Mouse (Mus musculus) intestine, embryonic 15.5 days (tissue): ENCODE measurements around the gene Ccpg1. TPM values are rescaled to one million over a fixed set of nuclear protein-coding genes. Genes with fewer than 3 reads are reported as not detected.

Experiments
- ATAC-seq: fragments of 200-750 bp; cut with Nextera tagmentation; 2 replicates; pipeline ENCODE4 v1.8.0; 2017; ENCODE audit warnings: moderate TSS enrichment, moderate library complexity
- H3K27ac ChIP-seq: fragments of 300-500 bp; sonication (generic); 2 replicates; pipeline ENCODE4 v1.5.1; 2015; ENCODE audit warnings: mild to moderate bottlenecking, inconsistent platforms
- H3K27me3 ChIP-seq: fragments of 300-500 bp; sonication (generic); replicated peaks from 2 replicates; pipeline ENCODE4 v1.6.1; 2015; ENCODE audit warnings: inconsistent platforms
- H3K36me3 ChIP-seq: fragments of 300-500 bp; sonication (generic); 2 replicates; pipeline ENCODE4 v1.6.1; 2015; ENCODE audit warnings: inconsistent platforms
- H3K4me1 ChIP-seq: fragments of 300-500 bp; sonication (generic); replicated peaks from 2 replicates; pipeline ENCODE4 v1.6.1; 2015; ENCODE audit warnings: inconsistent platforms
- H3K4me2 ChIP-seq: fragments of 300-500 bp; sonication (generic); replicated peaks from 2 replicates; pipeline ENCODE4 v1.6.1; 2015; ENCODE audit warnings: mild to moderate bottlenecking, inconsistent platforms
- H3K4me3 ChIP-seq: fragments of 300-500 bp; sonication (generic); replicated peaks from 2 replicates; pipeline ENCODE4 v1.5.1; 2015; ENCODE audit warnings: inconsistent platforms
- H3K9ac ChIP-seq: fragments of 300-500 bp; sonication (generic); 2 replicates; pipeline ENCODE4 v1.6.1; 2015; ENCODE audit warnings: inconsistent platforms
- H3K9me3 ChIP-seq: fragments of 300-500 bp; sonication (generic); 2 replicates; pipeline ENCODE4 v1.6.1; 2016; ENCODE audit warnings: inconsistent platforms
- WGBS: fragments of 180-500 bp; shearing (Covaris S2); methylation state at CpG from one replicate; pipeline ENCODE4 v1.1.7; 2015; 5-methylcytosine and 5-hydroxymethylcytosine counted together
- polyA plus RNA-seq: library from polyadenylated mRNA; unstranded; fragments of >200 nt; fragmentation: Nextera tagmentation; extraction: Ambion mirVana; gene quantifications from 2 replicates; pipeline ENCODE4 v1.2.1, GENCODE M21; 2015

Ccpg1 gene
- polyA plus RNA-seq, 1 experiment from 2014 or later, result 25.0 TPM

GRCm38 (mm10) chr9:73030443-73030842 is 45.2 kb downstream of the Ccpg1 start:
- Histone ChIP-seq H3K4me2 (no peak overlapping the region), H3K4me3 (no peak overlapping the region), H3K9me3 (no peaks in the 10 kb centered on the region), H3K9ac (no peak overlapping the region), H3K4me1 (no peaks in the 10 kb centered on the region), H3K27ac (no peak overlapping the region), H3K36me3 (peaks cover 5% of the 10 kb centered on the region), H3K27me3 (no peaks in the 10 kb centered on the region)
- no peak for ATAC-seq
- WGBS, result 90% methylated on average over 1 of the region's 1 CpGs

GRCm38 (mm10) chr9:73031421-73031820 is 46.2 kb downstream of the Ccpg1 start:
- Histone ChIP-seq H3K4me2 (no peak overlapping the region), H3K27me3 (no peaks in the 10 kb centered on the region), H3K4me3 (no peak overlapping the region), H3K9ac (no peak overlapping the region), H3K9me3 (no peaks in the 10 kb centered on the region), H3K36me3 (peaks cover 5% of the 10 kb centered on the region), H3K27ac (no peak overlapping the region), H3K4me1 (no peaks in the 10 kb centered on the region)
- WGBS, result 66% methylated on average over 4 of the region's 4 CpGs
- no peak for ATAC-seq

- Histone ChIP-seq H3K4me1 (no peaks in the 10 kb centered on the region), H3K9ac (no peak overlapping the region), H3K4me2 (no peak overlapping the region), H3K36me3 (peaks cover 5% of the 10 kb centered on the region), H3K4me3 (no peak overlapping the region), H3K27me3 (no peaks in the 10 kb centered on the region), H3K27ac (no peak overlapping the region), H3K9me3 (no peaks in the 10 kb centered on the region)
- WGBS, result 97% methylated on average over 1 of the region's 1 CpGs
- ATAC-seq, result no peak
Measured at GRCm38 (mm10) chr9:73033406-73033805, 48.2 kb downstream of the Ccpg1 start.

GRCm38 (mm10) chr9:73039222-73039945 is 54.2 kb downstream of the Ccpg1 start:
- WGBS, result under 1% methylated on average over 49 of the region's 49 CpGs
- H3K9me3 ChIP-seq, result no peaks in the 10 kb centered on the region
- peak overlapping the region; percentile 71 for H3K9ac ChIP-seq
- peak overlapping the region; percentile 72 for H3K27ac ChIP-seq
- ATAC-seq, result peak; percentile 89
- peaks cover 17% of the 10 kb centered on the region for H3K4me1 ChIP-seq
- H3K27me3 ChIP-seq, result no peaks in the 10 kb centered on the region
- H3K4me3 ChIP-seq, result peak overlapping the region; percentile 60
- no peaks in the 10 kb centered on the region for H3K36me3 ChIP-seq
- peak overlapping the region; percentile 75 for H3K4me2 ChIP-seq

GRCm38 (mm10) chr9:73040080-73040479 is 54.9 kb downstream of the Ccpg1 start, which contains the start of gene Pigb:
Pigb (minus strand) TSS chr9:73040378.
- peak within 1 kb of the TSS; percentile 71 for H3K9ac ChIP-seq
- H3K4me2 ChIP-seq, result peak within 1 kb of the TSS; percentile 75
- no peaks in the 10 kb centered on the region for H3K9me3 ChIP-seq
- H3K4me3 ChIP-seq, result peak within 1 kb of the TSS; percentile 60
- peak within 1 kb of the TSS; percentile 72 for H3K27ac ChIP-seq
- WGBS, result 29% methylated on average over 6 of the region's 6 CpGs
- no peak for ATAC-seq
- no peaks in the 10 kb centered on the region for H3K36me3 ChIP-seq
- peaks cover 19% of the 10 kb centered on the region for H3K4me1 ChIP-seq
- H3K27me3 ChIP-seq, result no peaks in the 10 kb centered on the region

- WGBS, result under 1% methylated on average over 41 of the region's 41 CpGs
- Histone ChIP-seq H3K27me3 (no peaks in the 10 kb centered on the region), H3K4me3 (peak within 1 kb of the TSS; percentile 49), H3K36me3 (no peaks in the 10 kb centered on the region), H3K27ac (0 out of 2 replicates have a peak within 1 kb of the TSS, but pooled peaks have one; percentile 4), H3K9ac (peak within 1 kb of the TSS; percentile 48), H3K4me2 (peak within 1 kb of the TSS; percentile 90), H3K4me1 (peaks cover 19% of the 10 kb centered on the region), H3K9me3 (no peaks in the 10 kb centered on the region)
- peak; percentile 66 for ATAC-seq
Measured at GRCm38 (mm10) chr9:73044146-73045079, 59.2 kb downstream of the Ccpg1 start, which contains the start of gene Rab27a. Rab27a (plus strand) TSS chr9:73044854.

GRCm38 (mm10) chr9:73045204-73045603 is 60.0 kb downstream of the Ccpg1 start:
- peak overlapping the region; percentile 90 for H3K4me2 ChIP-seq
- H3K4me1 ChIP-seq, result peaks cover 17% of the 10 kb centered on the region
- 14% methylated on average over 7 of the region's 7 CpGs for WGBS
- ATAC-seq, result no peak
- no peaks in the 10 kb centered on the region for H3K27me3 ChIP-seq
- H3K4me3 ChIP-seq, result peak overlapping the region; percentile 49
- peak overlapping the region; percentile 48 for H3K9ac ChIP-seq
- 0 out of 2 replicates have a peak overlapping the region, but pooled peaks have one; percentile 4 for H3K27ac ChIP-seq
- no peaks in the 10 kb centered on the region for H3K36me3 ChIP-seq
- H3K9me3 ChIP-seq, result no peaks in the 10 kb centered on the region

- Histone ChIP-seq H3K36me3 (no peaks in the 10 kb centered on the region), H3K4me2 (peak overlapping the region; percentile 90), H3K4me1 (peaks cover 11% of the 10 kb centered on the region), H3K27ac (no peak overlapping the region), H3K27me3 (no peaks in the 10 kb centered on the region), H3K9ac (peak overlapping the region; percentile 48; the same call in 1 of the 2 replicates), H3K9me3 (no peaks in the 10 kb centered on the region), H3K4me3 (peak overlapping the region; percentile 49)
- 65% methylated on average over 10 of the region's 10 CpGs for WGBS
- no peak for ATAC-seq
Measured at GRCm38 (mm10) chr9:73045711-73046110, 60.5 kb downstream of the Ccpg1 start.

- ATAC-seq, result no peak
- H3K36me3 ChIP-seq, result no peaks in the 10 kb centered on the region
- no peaks in the 10 kb centered on the region for H3K9me3 ChIP-seq
- no peaks in the 10 kb centered on the region for H3K27me3 ChIP-seq
- H3K4me3 ChIP-seq, result no peak overlapping the region
- WGBS, result 88% methylated on average over 2 of the region's 2 CpGs
- H3K4me1 ChIP-seq, result peaks cover 9% of the 10 kb centered on the region
- no peak overlapping the region for H3K27ac ChIP-seq
- no peak overlapping the region; the same call in 1 of the 2 replicates for H3K9ac ChIP-seq
- H3K4me2 ChIP-seq, result no peak overlapping the region
Measured at GRCm38 (mm10) chr9:73047906-73048305, 62.7 kb downstream of the Ccpg1 start.

GRCm38 (mm10) chr9:73048927-73049326 is 63.7 kb downstream of the Ccpg1 start:
- no peak overlapping the region for H3K27ac ChIP-seq
- no peak overlapping the region for H3K9ac ChIP-seq
- H3K4me1 ChIP-seq, result peaks cover 9% of the 10 kb centered on the region
- H3K27me3 ChIP-seq, result no peaks in the 10 kb centered on the region
- ATAC-seq, result no peak
- no peak overlapping the region for H3K4me2 ChIP-seq
- H3K4me3 ChIP-seq, result no peak overlapping the region
- H3K36me3 ChIP-seq, result no peaks in the 10 kb centered on the region
- 31% methylated on average over 4 of the region's 4 CpGs for WGBS
- no peaks in the 10 kb centered on the region for H3K9me3 ChIP-seq

- no peak overlapping the region for H3K4me3 ChIP-seq
- 26% methylated on average over 5 of the region's 5 CpGs for WGBS
Measured at GRCm38 (mm10) chr9:73049833-73050232, 64.6 kb downstream of the Ccpg1 start.

GRCm38 (mm10) chr9:73050606-73051005 is 65.4 kb downstream of the Ccpg1 start:
- Histone ChIP-seq H3K4me1 (0 out of 2 replicates have a peak, but pooled peaks cover under 1% of the 10 kb centered on the region), H3K4me2 (no peak overlapping the region), H3K9ac (no peak overlapping the region), H3K27ac (no peak overlapping the region), H3K36me3 (no peaks in the 10 kb centered on the region), H3K9me3 (no peaks in the 10 kb centered on the region), H3K27me3 (no peaks in the 10 kb centered on the region), H3K4me3 (no peak overlapping the region)
- WGBS, result 49% methylated on average over 8 of the region's 8 CpGs
- ATAC-seq, result peak; percentile 38; the same call in 1 of the 2 replicates

More at GRCm38 (mm10) chr9:73049833-73050232, 64.6 kb downstream of the Ccpg1 start:
- Histone ChIP-seq H3K9ac (no peak overlapping the region), H3K27me3 (no peaks in the 10 kb centered on the region), H3K27ac (no peak overlapping the region), H3K4me2 (no peak overlapping the region), H3K4me1 (peaks cover 4% of the 10 kb centered on the region; the same call in 1 of the 2 replicates), H3K9me3 (no peaks in the 10 kb centered on the region), H3K36me3 (no peaks in the 10 kb centered on the region)
- ATAC-seq, result no peak
